Mouse (Mus musculus): ENCODE measurements at regions not wholly inside any gene's neighbourhood (a gene's known extent, or its start where the extent isn't known, plus 50 kb on each side); places are given as distances from the start of the nearest gene placed in this dataset.

- TF ChIP-seq POLR2A (IDR thresholded peaks at IDR 0.05; ENCODE audit: extremely low read depth, insufficient read depth, low read length): no peak
- no peak for TF ChIP-seq CTCF (IDR thresholded peaks at IDR 0.05; ENCODE audit: low read depth, low read length)
Observed at GRCm38 (mm10) chr3:104317528-104317927, 97.4 kb upstream of the Magi3 start.
